Mouse (Mus musculus): ENCODE results near the gene Uhrf2.

Uhrf2 gene

DNA sequence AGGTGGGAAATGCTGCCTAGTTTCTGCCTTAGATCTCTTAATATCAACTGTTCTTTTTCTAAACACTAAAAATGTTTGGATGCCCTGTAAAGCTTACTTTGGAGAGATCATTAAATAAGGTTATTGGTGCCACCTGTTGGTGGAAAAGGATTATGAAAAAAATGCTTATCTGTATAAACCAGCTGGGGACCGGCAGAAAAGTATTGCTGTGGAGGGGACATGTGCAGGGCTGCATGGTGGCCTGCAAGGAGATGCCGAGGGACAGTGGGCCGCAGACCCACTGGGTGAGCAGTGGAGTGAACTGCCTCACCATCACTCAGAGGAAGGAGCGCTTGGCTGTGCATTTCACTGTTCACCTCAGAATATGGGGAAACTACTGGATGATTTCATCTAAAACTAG, 97.9 kb downstream of the Uhrf2 start:
- DNase-seq: no peak

DNA sequence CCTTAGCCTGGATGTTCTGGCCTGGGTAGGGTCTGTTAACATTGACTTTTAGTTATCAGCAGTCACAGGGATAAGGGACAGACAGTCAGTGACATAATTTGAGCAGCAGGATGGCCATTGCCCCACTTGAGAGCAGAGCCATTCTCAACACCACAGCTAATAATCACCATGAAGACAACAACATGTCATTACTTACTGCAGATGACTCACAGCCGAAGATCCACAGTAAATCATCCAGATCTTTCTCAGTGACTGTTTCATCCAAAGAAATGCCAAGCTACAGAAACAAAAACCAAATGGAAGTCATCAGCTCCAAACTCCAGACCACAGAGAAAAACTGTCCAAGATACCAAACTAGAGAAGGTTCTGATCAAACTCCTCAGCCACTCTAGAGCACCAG, 106.0 kb downstream of the Uhrf2 start:
- no peak for DNase-seq

Data from kidney, adult 8-10 months (tissue).